Mouse (Mus musculus) embryonic facial prominence, embryonic 14.5 days (tissue): ENCODE measurements around the gene Tsga10. TPM values are rescaled to one million over a fixed set of nuclear protein-coding genes. Genes with fewer than 3 reads are reported as not detected.

ENCODE experiments used
- ATAC-seq: fragments of 200-750 bp; cut with Nextera tagmentation; 2 replicates; pipeline ENCODE4 v1.8.0; 2017; ENCODE audit warnings: low read depth, moderate number of reproducible peaks, moderate TSS enrichment
- DNase-seq: peaks from one replicate; pipeline ENCODE4 v3.0.0-alpha.2; 2015; ENCODE audit warnings: low spot score
- H3K27ac ChIP-seq: fragments of 300-500 bp; sonication (generic); replicated peaks from 2 replicates; pipeline ENCODE4 v1.5.1; 2014; ENCODE audit warnings: low read depth, mild to moderate bottlenecking, low read length, moderate library complexity
- H3K27me3 ChIP-seq: fragments of 300-500 bp; sonication (generic); replicated peaks from 2 replicates; pipeline ENCODE4 v1.6.1; 2014; ENCODE audit warnings: low read length; ENCODE audit not compliant: control insufficient read depth, insufficient read depth
- H3K36me3 ChIP-seq: fragments of 300-500 bp; sonication (generic); 2 replicates; pipeline ENCODE4 v1.6.1; 2014; ENCODE audit warnings: low read length, mixed read lengths; ENCODE audit not compliant: control insufficient read depth, insufficient read depth
- H3K4me1 ChIP-seq: fragments of 300-500 bp; sonication (generic); 2 replicates; pipeline ENCODE4 v1.6.1; 2014; ENCODE audit warnings: antibody characterized with exemption, low read length; ENCODE audit not compliant: control insufficient read depth, insufficient read depth
- H3K4me2 ChIP-seq: fragments of 300-500 bp; sonication (generic); 2 replicates; pipeline ENCODE4 v1.6.1; 2014; ENCODE audit warnings: low read depth, mild to moderate bottlenecking, low read length, moderate library complexity, mixed read lengths
- H3K4me3 ChIP-seq: fragments of 300-500 bp; sonication (generic); 2 replicates; pipeline ENCODE4 v1.5.1; 2014; ENCODE audit warnings: low read depth, mild to moderate bottlenecking, low read length
- H3K9ac ChIP-seq: fragments of 300-500 bp; sonication (generic); 2 replicates; pipeline ENCODE4 v1.6.1; 2014; ENCODE audit warnings: low read depth, mild to moderate bottlenecking, low read length, moderate library complexity, mixed read lengths
- H3K9me3 ChIP-seq: fragments of 300-500 bp; sonication (generic); 2 replicates; pipeline ENCODE4 v1.6.1; 2016; ENCODE audit warnings: low read length; ENCODE audit not compliant: control insufficient read depth
- WGBS: fragments of 180-500 bp; shearing (Covaris S2); extraction: QIAGEN DNeasy Blood & Tissue Kit; methylation state at CpG from one replicate; pipeline ENCODE4 v1.1.7; 2014; 5-methylcytosine and 5-hydroxymethylcytosine counted together
- polyA plus RNA-seq: library from polyadenylated mRNA; unstranded; fragments of >200 nt; fragmentation: Nextera tagmentation; extraction: Ambion mirVana; gene quantifications from 2 replicates; pipeline ENCODE4 v1.2.1, GENCODE M21; 2014

Gene Tsga10
- polyA plus RNA-seq, 1 experiment from 2014 or later = 7.2 TPM

GRCm38 (mm10) chr1:37868640-37869039 is 2.4 kb upstream of the Tsga10 start:
- DNase-seq = no peak
- Histone ChIP-seq H3K9ac (no peak overlapping the region), H3K9me3 (no peaks in the 10 kb centered on the region), H3K27me3 (no peaks in the 10 kb centered on the region), H3K4me1 (peaks cover 15% of the 10 kb centered on the region), H3K27ac (no peak overlapping the region), H3K36me3 (no peaks in the 10 kb centered on the region), H3K4me3 (no peak overlapping the region), H3K4me2 (no peak overlapping the region)
- WGBS = 54% methylated on average over 10 of the region's 10 CpGs
- ATAC-seq = no peak

- ATAC-seq = no peak
- H3K4me2 ChIP-seq = no peak overlapping the region
- no peak overlapping the region for H3K4me3 ChIP-seq
- H3K9ac ChIP-seq = no peak overlapping the region
- no peaks in the 10 kb centered on the region for H3K27me3 ChIP-seq
- no peaks in the 10 kb centered on the region for H3K9me3 ChIP-seq
- H3K27ac ChIP-seq = no peak overlapping the region
- H3K36me3 ChIP-seq = no peaks in the 10 kb centered on the region
- 73% methylated on average over 10 of the region's 10 CpGs for WGBS
- no peak for DNase-seq
- peaks cover 11% of the 10 kb centered on the region for H3K4me1 ChIP-seq
Measured at GRCm38 (mm10) chr1:37867684-37868322, 1.6 kb upstream of the Tsga10 start.

GRCm38 (mm10) chr1:37867056-37867455 is 827 bp upstream of the Tsga10 start:
- H3K9ac ChIP-seq = no peak overlapping the region
- H3K4me1 ChIP-seq = peaks cover 11% of the 10 kb centered on the region
- no peak for ATAC-seq
- H3K4me2 ChIP-seq = no peak overlapping the region
- H3K9me3 ChIP-seq = no peaks in the 10 kb centered on the region
- no peak overlapping the region for H3K27ac ChIP-seq
- H3K4me3 ChIP-seq = no peak overlapping the region
- H3K27me3 ChIP-seq = no peaks in the 10 kb centered on the region
- DNase-seq = no peak
- no peaks in the 10 kb centered on the region for H3K36me3 ChIP-seq
- WGBS = 72% methylated on average over 1 of the region's 1 CpGs

GRCm38 (mm10) chr1:37865401-37866215 is 621 bp downstream of the Tsga10 start:
- no peaks in the 10 kb centered on the region for H3K36me3 ChIP-seq
- H3K27me3 ChIP-seq = no peaks in the 10 kb centered on the region
- ATAC-seq = no peak
- WGBS = 10% methylated on average over 23 of the region's 23 CpGs
- H3K9ac ChIP-seq = peak overlapping the region; percentile 76
- H3K9me3 ChIP-seq = no peaks in the 10 kb centered on the region
- peaks cover 5% of the 10 kb centered on the region; the same call in 1 of the 2 replicates for H3K4me1 ChIP-seq
- DNase-seq = no peak
- peak overlapping the region; percentile 66 for H3K4me3 ChIP-seq
- H3K27ac ChIP-seq = peak overlapping the region; percentile 81
- H3K4me2 ChIP-seq = peak overlapping the region; percentile 83

- Histone ChIP-seq H3K27me3 (no peaks in the 10 kb centered on the region), H3K9ac (peak overlapping the region; percentile 76), H3K4me2 (peak overlapping the region; percentile 83), H3K27ac (peak overlapping the region; percentile 81), H3K36me3 (no peaks in the 10 kb centered on the region), H3K4me1 (peaks cover 5% of the 10 kb centered on the region; the same call in 1 of the 2 replicates), H3K9me3 (no peaks in the 10 kb centered on the region), H3K4me3 (peak overlapping the region; percentile 66)
- peak; percentile 98 for ATAC-seq
- WGBS = 1% methylated on average over 43 of the region's 90 CpGs
- peak; percentile 99 for DNase-seq
Measured at GRCm38 (mm10) chr1:37864511-37865400, 1.5 kb downstream of the Tsga10 start.

- DNase-seq (no peak), ATAC-seq (no peak)
- Histone ChIP-seq H3K36me3 (no peaks in the 10 kb centered on the region), H3K9me3 (no peaks in the 10 kb centered on the region), H3K4me1 (no peaks in the 10 kb centered on the region), H3K27me3 (no peaks in the 10 kb centered on the region), H3K9ac (no peak overlapping the region), H3K4me3 (no peak overlapping the region), H3K27ac (no peak overlapping the region), H3K4me2 (no peak overlapping the region)
- WGBS = 67% methylated on average over 2 of the region's 2 CpGs
Measured at GRCm38 (mm10) chr1:37850696-37851095, 15.5 kb downstream of the Tsga10 start.

- no peaks in the 10 kb centered on the region for H3K4me1 ChIP-seq
- 83% methylated on average over 8 of the region's 8 CpGs for WGBS
Measured at GRCm38 (mm10) chr1:37846878-37847277, 19.4 kb downstream of the Tsga10 start.

GRCm38 (mm10) chr1:37831681-37832080 is 34.5 kb downstream of the Tsga10 start:
- ATAC-seq = no peak
- Histone ChIP-seq H3K27me3 (no peaks in the 10 kb centered on the region), H3K4me1 (no peaks in the 10 kb centered on the region), H3K4me3 (no peak overlapping the region), H3K27ac (no peak overlapping the region), H3K9me3 (no peaks in the 10 kb centered on the region), H3K36me3 (peaks cover 7% of the 10 kb centered on the region; the same call in 1 of the 2 replicates), H3K4me2 (no peak overlapping the region), H3K9ac (no peak overlapping the region)
- WGBS = 70% methylated on average over 2 of the region's 2 CpGs
- no peak for DNase-seq

More at GRCm38 (mm10) chr1:37846878-37847277, 19.4 kb downstream of the Tsga10 start:
- no peak for DNase-seq
- no peak for ATAC-seq
- no peaks in the 10 kb centered on the region for H3K27me3 ChIP-seq
- H3K4me3 ChIP-seq = no peak overlapping the region
- H3K9ac ChIP-seq = no peak overlapping the region
- H3K9me3 ChIP-seq = no peaks in the 10 kb centered on the region
- H3K36me3 ChIP-seq = no peaks in the 10 kb centered on the region
- no peak overlapping the region for H3K27ac ChIP-seq
- no peak overlapping the region for H3K4me2 ChIP-seq
